Mouse (Mus musculus): ENCODE results near the gene Gm4559.
"Not testable (repeated sequence)": the region's sequence is repeated elsewhere in the genome, so short reads cannot be mapped to it uniquely, and the experiment has no call there.

The Gm4559 gene

GRCm38 (mm10) chr7:142284615-142285080, 10.5 kb upstream of the Gm4559 start:
- ChIA-PET POLR2A (interaction anchor here in 3 of 4 experiments (0.6 to 1.8 kb wide), 16 partner anchors 9 to 382 kb away, joined by 3 to 11 read pairs (median 3); partner anchors contain the start of gene Dusp8 (in 1 of the 3)), CTCF (interaction anchor here (0.6 to 2.2 kb wide), 71 partner anchors 9 to 619 kb away, joined by 3 to 18 read pairs (median 4); partner anchors contain the start of genes Dusp8 (in 1 of the 4) and Gm10153 (in 1 of the 4))

- ChIA-PET POLR2A (interaction anchor here in 3 of 4 experiments (0.6 to 1.8 kb wide), 16 partner anchors 8 to 382 kb away, joined by 3 to 11 read pairs (median 3); partner anchors contain the start of gene Dusp8 (in 1 of the 3)), CTCF (interaction anchor here (0.6 to 2.2 kb wide), 67 partner anchors 8 to 618 kb away, joined by 3 to 18 read pairs (median 4); partner anchors contain the start of genes Dusp8 (in 1 of the 4) and Gm10153 (in 1 of the 4))
Observed at GRCm38 (mm10) chr7:142284023-142284591, 9.9 kb upstream of the Gm4559 start.

- POLR2A ChIA-PET, CTCF ChIA-PET: not testable (repeated sequence)
Observed at GRCm38 (mm10) chr7:142282847-142283246, 8.7 kb upstream of the Gm4559 start.

GRCm38 (mm10) chr7:142279291-142279690, 5.1 kb upstream of the Gm4559 start:
- POLR2A ChIA-PET = interaction anchor here in 1 of 4 experiments (1.3 kb wide), 1 partner anchor 24 kb away, joined by 5 read pairs; no protein-coding TSS in a partner anchor
- CTCF ChIA-PET = interaction anchor here in 1 of 4 experiments (0.8 kb wide), 1 partner anchor 28 kb away, joined by 3 read pairs; no protein-coding TSS in a partner anchor

GRCm38 (mm10) chr7:142278183-142278582, 4.0 kb upstream of the Gm4559 start:
- ChIA-PET POLR2A (interaction anchor here in 1 of 4 experiments (0.7 kb wide), 1 partner anchor 16 kb away, joined by 6 read pairs; no protein-coding TSS in a partner anchor), CTCF (interaction anchor here (0.6 to 2.0 kb wide), 16 partner anchors 10 to 648 kb away, joined by 3 to 61 read pairs (median 5); no protein-coding TSS in a partner anchor)

- ChIA-PET CTCF (interaction anchor here in 3 of 4 experiments (1.4 to 1.7 kb wide), 3 partner anchors 8 to 26 kb away, joined by 3 to 5 read pairs (median 4); no protein-coding TSS in a partner anchor), POLR2A (interaction anchor here in 2 of 4 experiments (0.7 kb wide), 2 partner anchors 240 to 467 kb away, joined by 3 read pairs; no protein-coding TSS in a partner anchor)
Observed at GRCm38 (mm10) chr7:142258254-142258653, 15.9 kb downstream of the Gm4559 start, which contains the start of gene Gm2431. Gene Gm2431 (minus strand): TSS chr7:142258354.

- ChIA-PET CTCF (interaction anchor here (0.5 to 2.0 kb wide), 43 partner anchors 8 to 1226 kb away, joined by 3 to 14 read pairs (median 4); partner anchors contain the start of genes Gm10153 (in 1 of the 4) and Gm45337 (in 1 of the 4)), POLR2A (interaction anchor here in 2 of 4 experiments (0.7 to 1.5 kb wide), 6 partner anchors 24 to 87 kb away, joined by 3 to 5 read pairs (median 4); no protein-coding TSS in a partner anchor)
Observed at GRCm38 (mm10) chr7:142255517-142255916, 18.6 kb downstream of the Gm4559 start.

GRCm38 (mm10) chr7:142249824-142250223, 24.3 kb downstream of the Gm4559 start:
- ChIA-PET POLR2A (interaction anchor here in 2 of 4 experiments (0.5 to 1.0 kb wide), 3 partner anchors 108 to 494 kb away, joined by 3 read pairs; no protein-coding TSS in a partner anchor), CTCF (interaction anchor here (0.6 to 2.0 kb wide), 25 partner anchors 8 to 768 kb away, joined by 3 to 28 read pairs (median 4); partner anchors contain the start of genes Gm2431 (in 2 of the 4) and Gm45337 (in 1 of the 4))

GRCm38 (mm10) chr7:142240978-142241377, 33.2 kb downstream of the Gm4559 start, which contains the start of gene Gm40460:
Gene Gm40460 (minus strand): TSS chr7:142241078.
- CTCF ChIA-PET = no interaction called here
- POLR2A ChIA-PET = no interaction called here

- ChIA-PET POLR2A (interaction anchor here in 2 of 4 experiments (0.5 to 4.3 kb wide), 20 partner anchors 8 to 1545 kb away, joined by 3 to 39 read pairs (median 4); partner anchors contain the start of genes Gm7579 (in 2 of the 2) and Dusp8 (in 1 of the 2)), CTCF (interaction anchor here in 3 of 4 experiments (0.7 to 2.0 kb wide), 7 partner anchors 18 to 476 kb away, joined by 3 to 7 read pairs (median 3); no protein-coding TSS in a partner anchor)
Observed at GRCm38 (mm10) chr7:142231540-142231939, 42.6 kb downstream of the Gm4559 start.

GRCm38 (mm10) chr7:142229871-142230270, 44.3 kb downstream of the Gm4559 start, which contains the start of gene Krtap5-5:
Gene Krtap5-5 (minus strand): TSS chr7:142229971.
- CTCF ChIA-PET = interaction anchor here in 1 of 4 experiments (0.6 kb wide), 1 partner anchor 263 kb away, joined by 3 read pairs; no protein-coding TSS in a partner anchor
- POLR2A ChIA-PET = interaction anchor here in 2 of 4 experiments (0.8 to 4.3 kb wide), 12 partner anchors 8 to 328 kb away, joined by 3 to 39 read pairs (median 6); partner anchors contain the start of genes Dusp8 (in 1 of the 2) and Gm7579 (in 1 of the 2)

- ChIA-PET POLR2A (interaction anchor here in 3 of 4 experiments (0.6 to 4.9 kb wide), 7 partner anchors 8 to 644 kb away, joined by 3 to 22 read pairs (median 3); no protein-coding TSS in a partner anchor), CTCF (no interaction called here)
Observed at GRCm38 (mm10) chr7:142224518-142224917, 49.6 kb downstream of the Gm4559 start.
